ENCODE assay signal across 8 mouse cellular contexts in genomic region chr7:58843767-58844445, GRCm38 (mm10).
A peak's percentile ranks its signal among the peaks of the same experiment; 100 is the strongest.
DNase-seq lines count a peak whose midpoint lies in the region; ATAC-seq and TF ChIP-seq lines count a peak whose summit lies in the region.

No protein-coding gene starts in this region.

- peak overlapping the region; percentile 31; the same call in 1 of the 2 replicates for H3K4me3 ChIP-seq in embryonic facial prominence, embryonic 10.5 days
- H3K4me3 ChIP-seq in intestine, embryonic 14.5 days (ENCODE audit: low read depth, low read length) = no peak overlapping the region
- H3K4me3 ChIP-seq in left cerebral cortex, adult 2 months = no peak overlapping the region

- peaks cover 28% of the 10 kb centered on the region for H3K4me1 ChIP-seq in embryonic facial prominence, embryonic 10.5 days
- peaks cover 32% of the 10 kb centered on the region for H3K4me1 ChIP-seq in intestine, embryonic 14.5 days (replicated peaks; ENCODE audit: control insufficient read depth, insufficient read depth, low read length)

- TF ChIP-seq CTCF in left cerebral cortex, adult 2 months (IDR thresholded peaks at IDR 0.05) = no peak

- H3K27me3 ChIP-seq in embryonic facial prominence, embryonic 10.5 days (replicated peaks; ENCODE audit: low read depth, poor library complexity, severe bottlenecking) = no peaks in the 10 kb centered on the region
- H3K27me3 ChIP-seq in intestine, embryonic 14.5 days (replicated peaks; ENCODE audit: control insufficient read depth, insufficient read depth, low read length) = no peaks in the 10 kb centered on the region

- H3K36me3 ChIP-seq in embryonic facial prominence, embryonic 10.5 days (replicated peaks) = no peaks in the 10 kb centered on the region
- no peaks in the 10 kb centered on the region for H3K36me3 ChIP-seq in intestine, embryonic 14.5 days (ENCODE audit: control insufficient read depth, insufficient read depth, low read length)

- H3K9me3 ChIP-seq in embryonic facial prominence, embryonic 10.5 days = no peaks in the 10 kb centered on the region
- H3K9me3 ChIP-seq in intestine, embryonic 14.5 days (ENCODE audit: control insufficient read depth, low read length) = no peaks in the 10 kb centered on the region

- H3K27ac ChIP-seq in embryonic facial prominence, embryonic 10.5 days (replicated peaks) = peak overlapping the region; percentile 70
- peak overlapping the region; percentile 87 for H3K27ac ChIP-seq in intestine, embryonic 14.5 days (ENCODE audit: low read depth)
- peak overlapping the region; percentile 89 for H3K27ac ChIP-seq in left cerebral cortex, adult 2 months

- H3K4me2 ChIP-seq in intestine, embryonic 14.5 days (ENCODE audit: low read length) = peak overlapping the region; percentile 42

- intact Hi-C loops in left cerebral cortex, adult 2 months (cut with DNase I) = loop anchor here (1.0 to 5.0 kb wide), 4 partner anchors 22 to 183 kb away; no protein-coding TSS in a partner anchor

- DNase-seq in adrenal gland, postnatal 25 days = peak; percentile 65
- peak; percentile 74 for DNase-seq in embryonic facial prominence, embryonic 10.5 days (ENCODE audit: low spot score)
- peak; percentile 46 to 82 for DNase-seq in gastrocnemius, postnatal 4 days (ENCODE audit: low spot score in 2 of 2)
- peak; percentile 80 for DNase-seq in intestine, embryonic 14.5 days (ENCODE audit: low spot score)
- DNase-seq in left cerebral cortex, adult 2 months (ENCODE audit: extremely low spot score in 1 of 2, low spot score in 2 of 2) = peak; percentile 86 to 87
- DNase-seq in lung, postnatal 14 days = peak; percentile 63
- DNase-seq in ovary, postnatal 36 days (ENCODE audit: low spot score) = peak; percentile 54

- H3K9ac ChIP-seq in intestine, embryonic 14.5 days (ENCODE audit: low read length) = peak overlapping the region; percentile 5; the same call in 1 of the 2 replicates

- ATAC-seq in intestine, embryonic 14.5 days (replicated peaks; ENCODE audit: low FRiP score, low TSS enrichment, low read depth) = peak; percentile 90
- ATAC-seq in megakaryocyte-erythroid progenitor cell, adult 5-6 weeks (replicated peaks; ENCODE audit: low FRiP score, low TSS enrichment, poor library complexity, severe bottlenecking) = no peak

- 2% methylated on average over 9 of the region's 9 CpGs for WGBS in embryonic facial prominence, embryonic 10.5 days
- WGBS in intestine, embryonic 14.5 days = 2% methylated on average over 9 of the region's 9 CpGs
